7 mouse cellular contexts compared by ENCODE assay signal in genomic region chr2:104685418-104685817, GRCm38 (mm10). TPM values are rescaled to one million over a fixed set of nuclear protein-coding genes. Genes with fewer than 3 reads are reported as not detected.
A peak's percentile ranks its signal among the peaks of the same experiment; 100 is the strongest.
DNase-seq lines count a peak whose midpoint lies in the region; ATAC-seq lines count a peak whose summit lies in the region.

No protein-coding gene starts in this region.

- no peaks in the 10 kb centered on the region for H3K27me3 ChIP-seq in midbrain, embryonic 13.5 days

- H3K4me3 ChIP-seq in midbrain, embryonic 13.5 days (replicated peaks) = no peak overlapping the region

- 0 out of 2 replicates have a peak, but pooled peaks cover 4% of the 10 kb centered on the region for H3K4me1 ChIP-seq in midbrain, embryonic 13.5 days (replicated peaks)

- no peak overlapping the region for H3K9ac ChIP-seq in midbrain, embryonic 13.5 days (replicated peaks)

- 10% methylated on average over 13 of the region's 13 CpGs for WGBS in midbrain, embryonic 13.5 days

- DNase-seq in adrenal gland, adult 2 months = peak; percentile 74
- DNase-seq in embryo, embryonic 11.5 days (ENCODE audit: low read depth, low spot score) = peak; percentile 83
- DNase-seq in kidney, adult 11 months = peak; percentile 69
- DNase-seq in left cerebral cortex, postnatal 4 days = peak; percentile 83
- peak; percentile 43 for DNase-seq in spleen, adult 12 weeks (ENCODE audit: low spot score)

- peaks cover 64% of the 10 kb centered on the region for H3K36me3 ChIP-seq in midbrain, embryonic 13.5 days

- ATAC-seq in granulocyte monocyte progenitor cell, adult 5-6 weeks (replicated peaks; ENCODE audit: poor library complexity, severe bottlenecking) = peak; percentile 58
- ATAC-seq in midbrain, embryonic 13.5 days = peak; percentile 94

- H3K4me2 ChIP-seq in midbrain, embryonic 13.5 days (replicated peaks) = no peak overlapping the region

- H3K27ac ChIP-seq in midbrain, embryonic 13.5 days = no peak overlapping the region

- intact Hi-C loops in left cerebral cortex, postnatal 4 days (cut with DNase I) = loop anchor here (5.0 kb wide), 1 partner anchor 92 kb away; no protein-coding TSS in a partner anchor

- H3K9me3 ChIP-seq in midbrain, embryonic 13.5 days = no peaks in the 10 kb centered on the region

RNA-seq across cellular contexts. Expression of gene Tcp11l1, which starts 26.6 kb away (rescaled TPM):
- 10 to 100 TPM in 1 of 2 experiments, 1 to 10 TPM in 1; 7.8 to 17.1 TPM for total RNA-seq in adrenal gland, adult 2 months (2021)
- polyA plus RNA-seq in adrenal gland, adult 2 months (2012; rRNA removed) = 9.0 and 11.1 TPM in 2 replicates
- 18.3 and 21.3 TPM in 2 replicates for total RNA-seq in granulocyte monocyte progenitor cell, adult 5-6 weeks (2014; fragmentation: Nextera tagmentation)
- total RNA-seq in granulocyte monocyte progenitor cell, adult 5-6 weeks (2017) = 7.9 and 10.5 TPM in 2 replicates
- 10 to 100 TPM; 56.5 to 59.9 TPM for total RNA-seq in left cerebral cortex, postnatal 4 days (2021)
- polyA plus RNA-seq in midbrain, embryonic 13.5 days (2015; fragmentation: Nextera tagmentation; extraction: Ambion mirVana) = 74.4 and 75.8 TPM in 2 replicates

RNA-seq across cellular contexts. Expression of gene Pin1rt1, which starts 30.8 kb away (rescaled TPM):
- not detected for total RNA-seq in adrenal gland, adult 2 months (2021)
- polyA plus RNA-seq in adrenal gland, adult 2 months (2012; rRNA removed) = not detected in 2 replicates
- total RNA-seq in granulocyte monocyte progenitor cell, adult 5-6 weeks (2014; fragmentation: Nextera tagmentation) = not detected in 2 replicates
- total RNA-seq in granulocyte monocyte progenitor cell, adult 5-6 weeks (2017) = not detected in 2 replicates
- not detected for total RNA-seq in left cerebral cortex, postnatal 4 days (2021)
- polyA plus RNA-seq in midbrain, embryonic 13.5 days (2015; fragmentation: Nextera tagmentation; extraction: Ambion mirVana) = 0.17 TPM in 1 of 2 replicates, not detected in the other

RNA-seq across cellular contexts. Expression of gene Depdc7, which starts 57.3 kb away (rescaled TPM):
- 1 to 10 TPM; 1.6 to 2.0 TPM for total RNA-seq in adrenal gland, adult 2 months (2021)
- 0.21 and 0.59 TPM in 2 replicates for polyA plus RNA-seq in adrenal gland, adult 2 months (2012; rRNA removed)
- total RNA-seq in granulocyte monocyte progenitor cell, adult 5-6 weeks (2014; fragmentation: Nextera tagmentation) = 2.4 and 2.9 TPM in 2 replicates
- total RNA-seq in granulocyte monocyte progenitor cell, adult 5-6 weeks (2017) = 4.7 and 11.6 TPM in 2 replicates
- 1 to 10 TPM in 1 of 2 experiments, under 1 TPM in 1; 0.89 to 1.2 TPM for total RNA-seq in left cerebral cortex, postnatal 4 days (2021)
- 1.7 and 1.9 TPM in 2 replicates for polyA plus RNA-seq in midbrain, embryonic 13.5 days (2015; fragmentation: Nextera tagmentation; extraction: Ambion mirVana)
